Mouse (Mus musculus): ENCODE measurements around the gene Ttc7b. TPM values are rescaled to one million over a fixed set of nuclear protein-coding genes. Genes with fewer than 3 reads are reported as not detected.

The Ttc7b gene
- polyA plus RNA-seq, 1 experiment from 2014 or later, result 4.0 TPM

- no peak overlapping the region for H3K4me3 ChIP-seq (ENCODE audit: low read depth, low read length)
- no peaks in the 10 kb centered on the region for H3K9me3 ChIP-seq (ENCODE audit: control insufficient read depth)
- H3K27me3 ChIP-seq (replicated peaks; ENCODE audit: control insufficient read depth, insufficient read depth, low read length), result no peaks in the 10 kb centered on the region
- no peak for ATAC-seq
- no peak overlapping the region for H3K9ac ChIP-seq (ENCODE audit: low read depth, low read length)
- WGBS, result 67% methylated on average over 6 of the region's 6 CpGs
- no peak for TF ChIP-seq CTCF (IDR thresholded peaks at IDR 0.05; ENCODE audit: low read depth)
- no peak overlapping the region for H3K27ac ChIP-seq (ENCODE audit: low read depth, low read length)
- 0 out of 2 replicates have a peak, but pooled peaks cover 11% of the 10 kb centered on the region for H3K36me3 ChIP-seq (ENCODE audit: control insufficient read depth, insufficient read depth)
- H3K4me2 ChIP-seq (replicated peaks; ENCODE audit: low read depth), result no peak overlapping the region
- H3K4me1 ChIP-seq (replicated peaks; ENCODE audit: control insufficient read depth, insufficient read depth, low read length), result no peaks in the 10 kb centered on the region
Observed at GRCm38 (mm10) chr12:100447161-100447560, 73.5 kb downstream of the Ttc7b start.

GRCm38 (mm10) chr12:100445686-100446085 lies 74.9 kb downstream of the Ttc7b start:
- TF ChIP-seq CTCF (IDR thresholded peaks at IDR 0.05; ENCODE audit: low read depth), result no peak
- no peaks in the 10 kb centered on the region for H3K27me3 ChIP-seq (replicated peaks; ENCODE audit: control insufficient read depth, insufficient read depth, low read length)
- 95% methylated on average over 7 of the region's 7 CpGs for WGBS
- H3K9me3 ChIP-seq (ENCODE audit: control insufficient read depth), result no peaks in the 10 kb centered on the region
- no peak for ATAC-seq
- 0 out of 2 replicates have a peak, but pooled peaks cover 12% of the 10 kb centered on the region for H3K36me3 ChIP-seq (ENCODE audit: control insufficient read depth, insufficient read depth)
- H3K9ac ChIP-seq (ENCODE audit: low read depth, low read length), result no peak overlapping the region
- no peak overlapping the region for H3K4me3 ChIP-seq (ENCODE audit: low read depth, low read length)
- no peak overlapping the region for H3K27ac ChIP-seq (ENCODE audit: low read depth, low read length)
- no peak overlapping the region for H3K4me2 ChIP-seq (replicated peaks; ENCODE audit: low read depth)
- no peaks in the 10 kb centered on the region for H3K4me1 ChIP-seq (replicated peaks; ENCODE audit: control insufficient read depth, insufficient read depth, low read length)

GRCm38 (mm10) chr12:100445271-100445670 lies 75.4 kb downstream of the Ttc7b start:
- Histone ChIP-seq H3K27me3 (replicated peaks; ENCODE audit: control insufficient read depth, insufficient read depth, low read length) (no peaks in the 10 kb centered on the region), H3K4me1 (replicated peaks; ENCODE audit: control insufficient read depth, insufficient read depth, low read length) (no peaks in the 10 kb centered on the region), H3K4me3 (ENCODE audit: low read depth, low read length) (no peak overlapping the region), H3K9me3 (ENCODE audit: control insufficient read depth) (no peaks in the 10 kb centered on the region), H3K27ac (ENCODE audit: low read depth, low read length) (no peak overlapping the region; the same call in 1 of the 2 replicates), H3K4me2 (replicated peaks; ENCODE audit: low read depth) (no peak overlapping the region), H3K9ac (ENCODE audit: low read depth, low read length) (no peak overlapping the region), H3K36me3 (ENCODE audit: control insufficient read depth, insufficient read depth) (0 out of 2 replicates have a peak, but pooled peaks cover 12% of the 10 kb centered on the region)
- ATAC-seq, result no peak
- WGBS, result 83% methylated on average over 6 of the region's 6 CpGs
- no peak for TF ChIP-seq CTCF (IDR thresholded peaks at IDR 0.05; ENCODE audit: low read depth)

- Histone ChIP-seq H3K27me3 (replicated peaks; ENCODE audit: control insufficient read depth, insufficient read depth, low read length) (no peaks in the 10 kb centered on the region), H3K9ac (ENCODE audit: low read depth, low read length) (no peak overlapping the region), H3K36me3 (ENCODE audit: control insufficient read depth, insufficient read depth) (0 out of 2 replicates have a peak, but pooled peaks cover 12% of the 10 kb centered on the region), H3K4me3 (ENCODE audit: low read depth, low read length) (no peak overlapping the region), H3K27ac (ENCODE audit: low read depth, low read length) (no peak overlapping the region; the same call in 1 of the 2 replicates), H3K4me2 (replicated peaks; ENCODE audit: low read depth) (no peak overlapping the region), H3K4me1 (replicated peaks; ENCODE audit: control insufficient read depth, insufficient read depth, low read length) (no peaks in the 10 kb centered on the region), H3K9me3 (ENCODE audit: control insufficient read depth) (no peaks in the 10 kb centered on the region)
- no peak for ATAC-seq
- WGBS, result 91% methylated on average over 3 of the region's 3 CpGs
- TF ChIP-seq CTCF (IDR thresholded peaks at IDR 0.05; ENCODE audit: low read depth), result no peak
Observed at GRCm38 (mm10) chr12:100444671-100445165, 75.9 kb downstream of the Ttc7b start.

GRCm38 (mm10) chr12:100443452-100443851 lies 77.2 kb downstream of the Ttc7b start:
- H3K27ac ChIP-seq (ENCODE audit: low read depth, low read length), result no peak overlapping the region
- no peaks in the 10 kb centered on the region for H3K4me1 ChIP-seq (replicated peaks; ENCODE audit: control insufficient read depth, insufficient read depth, low read length)
- no peak overlapping the region for H3K4me2 ChIP-seq (replicated peaks; ENCODE audit: low read depth)
- ATAC-seq, result no peak
- no peak overlapping the region for H3K9ac ChIP-seq (ENCODE audit: low read depth, low read length)
- TF ChIP-seq CTCF (IDR thresholded peaks at IDR 0.05; ENCODE audit: low read depth), result no peak
- H3K9me3 ChIP-seq (ENCODE audit: control insufficient read depth), result no peaks in the 10 kb centered on the region
- no peaks in the 10 kb centered on the region for H3K27me3 ChIP-seq (replicated peaks; ENCODE audit: control insufficient read depth, insufficient read depth, low read length)
- 0 out of 2 replicates have a peak, but pooled peaks cover 12% of the 10 kb centered on the region for H3K36me3 ChIP-seq (ENCODE audit: control insufficient read depth, insufficient read depth)
- no peak overlapping the region for H3K4me3 ChIP-seq (ENCODE audit: low read depth, low read length)
- WGBS, result 65% methylated on average over 6 of the region's 6 CpGs

GRCm38 (mm10) chr12:100441609-100442008 lies 79.0 kb downstream of the Ttc7b start:
- no peak overlapping the region for H3K4me3 ChIP-seq (ENCODE audit: low read depth, low read length)
- H3K9ac ChIP-seq (ENCODE audit: low read depth, low read length), result no peak overlapping the region
- no peaks in the 10 kb centered on the region for H3K27me3 ChIP-seq (replicated peaks; ENCODE audit: control insufficient read depth, insufficient read depth, low read length)
- 0 out of 2 replicates have a peak, but pooled peaks cover 12% of the 10 kb centered on the region for H3K36me3 ChIP-seq (ENCODE audit: control insufficient read depth, insufficient read depth)
- no peaks in the 10 kb centered on the region for H3K4me1 ChIP-seq (replicated peaks; ENCODE audit: control insufficient read depth, insufficient read depth, low read length)
- no peaks in the 10 kb centered on the region for H3K9me3 ChIP-seq (ENCODE audit: control insufficient read depth)
- no peak for TF ChIP-seq CTCF (IDR thresholded peaks at IDR 0.05; ENCODE audit: low read depth)
- no peak overlapping the region for H3K27ac ChIP-seq (ENCODE audit: low read depth, low read length)
- ATAC-seq, result no peak
- 72% methylated on average over 4 of the region's 4 CpGs for WGBS
- no peak overlapping the region for H3K4me2 ChIP-seq (replicated peaks; ENCODE audit: low read depth)
